Comparison of ENCODE assay signal across 11 mouse cellular contexts in genomic region chr3:153948176-153948575, GRCm38 (mm10). TPM values are rescaled to one million over a fixed set of nuclear protein-coding genes. Genes with fewer than 3 reads are reported as not detected.
"Had no signal": no experiment of that assay in that cellular context is flagged by ENCODE, and none has a peak within 500 bp of the region (broad histone marks: within the 10 kb centered on the region; RNA-seq: fewer than 3 reads in every experiment).

No protein-coding gene starts in this region.

- H3K4me2 ChIP-seq: limb, embryonic 15.5 days; midbrain, embryonic 12.5 days had no signal

- H3K4me3 ChIP-seq: limb, embryonic 15.5 days; midbrain, embryonic 12.5 days had no signal

- ATAC-seq: intestine, postnatal 0 days had no signal

- DNase-seq: kidney, postnatal 25 days; layer of hippocampus, postnatal 36 days; lung, adult 18-20 months; right cerebral cortex, postnatal 14 days; thymus, adult 18-20 months; thymus, postnatal 14 days had no signal

- H3K27me3 ChIP-seq: limb, embryonic 15.5 days; midbrain, embryonic 12.5 days had no signal

- H3K9me3 ChIP-seq: limb, embryonic 15.5 days; midbrain, embryonic 12.5 days had no signal

- H3K27ac ChIP-seq: limb, embryonic 15.5 days; liver, embryonic 14.5 days; midbrain, embryonic 12.5 days had no signal

- H3K36me3 ChIP-seq: limb, embryonic 15.5 days; midbrain, embryonic 12.5 days had no signal

- H3K9ac ChIP-seq: limb, embryonic 15.5 days; liver, embryonic 14.5 days; midbrain, embryonic 12.5 days had no signal

RNA-seq across cellular contexts. Expression of gene Msh4, which starts 42.2 kb away (rescaled TPM):
- polyA plus RNA-seq: stomach, embryonic 16.5 days had no signal
